ENCODE assay signal across 8 mouse cellular contexts in the genomic region with DNA sequence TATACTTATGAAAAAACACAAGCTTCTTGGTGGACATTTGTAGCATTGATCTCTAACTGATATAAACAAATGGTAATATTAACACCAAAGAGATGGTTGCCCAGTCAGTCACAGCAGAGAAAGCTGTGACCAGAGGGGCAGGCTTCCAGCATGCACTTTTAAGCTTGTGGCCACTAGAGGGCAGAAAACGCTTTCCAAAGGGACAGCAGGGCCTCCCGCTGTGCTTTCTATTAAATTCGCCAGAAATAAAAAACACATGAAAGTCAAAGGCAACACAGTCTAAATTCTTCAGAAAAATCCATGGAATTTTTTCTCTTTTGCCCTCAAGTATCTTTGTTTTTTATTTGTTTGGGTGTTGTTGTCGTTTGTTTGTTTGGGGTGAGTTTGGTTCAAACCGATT. TPM values are rescaled to one million over a fixed set of nuclear protein-coding genes. Genes with fewer than 3 reads are reported as not detected.
A peak's percentile ranks its signal among the peaks of the same experiment; 100 is the strongest.
DNase-seq lines count a peak whose midpoint lies in the region; ATAC-seq and TF ChIP-seq lines count a peak whose summit lies in the region.

No protein-coding gene starts in this region.

- H3K9me3 ChIP-seq in embryonic facial prominence, embryonic 13.5 days, result peaks cover 4% of the 10 kb centered on the region; the same call in 1 of the 2 replicates
- H3K9me3 ChIP-seq in heart, embryonic 13.5 days, result no peaks in the 10 kb centered on the region
- H3K9me3 ChIP-seq in kidney, postnatal 0 days (replicated peaks; ENCODE audit: low read length), result no peaks in the 10 kb centered on the region
- H3K9me3 ChIP-seq in neural tube, embryonic 11.5 days (ENCODE audit: control insufficient read depth, low read length), result no peaks in the 10 kb centered on the region

- no peak for TF ChIP-seq POLR2A in liver, adult 2 months (IDR thresholded peaks at IDR 0.05; ENCODE audit: extremely low read depth, insufficient read depth, low read length)

- no peak overlapping the region for H3K4me3 ChIP-seq in C2C12 (ENCODE audit: insufficient read depth, poor library complexity, severe bottlenecking)
- peak overlapping the region; percentile 31 for H3K4me3 ChIP-seq in embryonic facial prominence, embryonic 13.5 days
- H3K4me3 ChIP-seq in heart, embryonic 13.5 days, result peak overlapping the region; percentile 43
- H3K4me3 ChIP-seq in kidney, postnatal 0 days (replicated peaks; ENCODE audit: low read depth, low read length), result no peak overlapping the region
- H3K4me3 ChIP-seq in liver, adult 2 months (ENCODE audit: insufficient read depth, low read depth, low read length), result no peak overlapping the region
- H3K4me3 ChIP-seq in neural tube, embryonic 11.5 days (ENCODE audit: low read depth, low read length), result no peak overlapping the region

- TF ChIP-seq CTCF in C2C12 (IDR thresholded peaks at IDR 0.05; ENCODE audit: control insufficient read depth, insufficient read depth, insufficient read length), result peak; percentile 79
- TF ChIP-seq CTCF in kidney, postnatal 0 days (IDR thresholded peaks at IDR 0.05; ENCODE audit: low read depth), result peak; percentile 96
- TF ChIP-seq CTCF in liver, adult 2 months (IDR thresholded peaks at IDR 0.05; ENCODE audit: low read depth, low read length), result peak; percentile 83

- peak overlapping the region; percentile 67 for H3K4me2 ChIP-seq in embryonic facial prominence, embryonic 13.5 days
- H3K4me2 ChIP-seq in heart, embryonic 13.5 days, result peak overlapping the region; percentile 74
- peak overlapping the region; percentile 41 for H3K4me2 ChIP-seq in kidney, postnatal 0 days (ENCODE audit: low read length)
- H3K4me2 ChIP-seq in neural tube, embryonic 11.5 days (ENCODE audit: low read depth), result peak overlapping the region; percentile 5

- H3K79me3 ChIP-seq in C2C12 (ENCODE audit: low read depth), result no peaks in the 10 kb centered on the region

- no peaks in the 10 kb centered on the region for H3K79me2 ChIP-seq in C2C12 (ENCODE audit: control insufficient read depth, insufficient read depth)
- no peaks in the 10 kb centered on the region for H3K79me2 ChIP-seq in liver, adult 2 months (ENCODE audit: control insufficient read depth, insufficient read depth, low read length)

- peak; percentile 80 to 85 for DNase-seq in adrenal gland, postnatal 36 days
- peak; percentile 92 for DNase-seq in kidney, postnatal 0 days (ENCODE audit: low spot score)
- peak; percentile 56 for DNase-seq in liver, adult 2 months (ENCODE audit: extremely low read depth, low read depth, low spot score)
- peak; percentile 81 for DNase-seq in neural tube, embryonic 11.5 days (ENCODE audit: low spot score)
- peak; percentile 73 for DNase-seq in telencephalon, adult 2 months (ENCODE audit: low read depth, low spot score)

- no peak overlapping the region for H3K27ac ChIP-seq in embryonic facial prominence, embryonic 13.5 days
- no peak overlapping the region for H3K27ac ChIP-seq in heart, embryonic 13.5 days (replicated peaks)
- no peak overlapping the region for H3K27ac ChIP-seq in kidney, postnatal 0 days
- H3K27ac ChIP-seq in liver, adult 2 months (replicated peaks; ENCODE audit: insufficient read depth, low read depth, low read length), result no peak overlapping the region
- H3K27ac ChIP-seq in neural tube, embryonic 11.5 days (ENCODE audit: low read depth, low read length), result no peak overlapping the region

- no peaks in the 10 kb centered on the region for H3K36me3 ChIP-seq in C2C12 (ENCODE audit: control insufficient read depth, insufficient read depth)
- H3K36me3 ChIP-seq in embryonic facial prominence, embryonic 13.5 days, result no peaks in the 10 kb centered on the region
- H3K36me3 ChIP-seq in heart, embryonic 13.5 days, result peaks cover 21% of the 10 kb centered on the region
- H3K36me3 ChIP-seq in kidney, postnatal 0 days (ENCODE audit: insufficient read depth, low read length), result no peaks in the 10 kb centered on the region
- H3K36me3 ChIP-seq in liver, adult 2 months (ENCODE audit: control insufficient read depth, insufficient read depth, low read length), result no peaks in the 10 kb centered on the region
- H3K36me3 ChIP-seq in neural tube, embryonic 11.5 days (ENCODE audit: control insufficient read depth, insufficient read depth, low read length), result no peaks in the 10 kb centered on the region

- WGBS in embryonic facial prominence, embryonic 13.5 days, result 6% methylated on average over 5 of the region's 5 CpGs
- WGBS in heart, embryonic 13.5 days, result 9% methylated on average over 5 of the region's 5 CpGs
- 15% methylated on average over 5 of the region's 5 CpGs for WGBS in kidney, postnatal 0 days
- WGBS in liver, adult 2 months, result 15% methylated on average over 5 of the region's 5 CpGs
- whole genome bisulfite sequencing in neural tube, embryonic 11.5 days, result 18% methylated on average over 5 of the region's 5 CpGs

- H3K27me3 ChIP-seq in C2C12 (ENCODE audit: control insufficient read depth, insufficient read depth, insufficient read length), result no peaks in the 10 kb centered on the region
- H3K27me3 ChIP-seq in embryonic facial prominence, embryonic 13.5 days, result no peaks in the 10 kb centered on the region
- H3K27me3 ChIP-seq in heart, embryonic 13.5 days (replicated peaks), result no peaks in the 10 kb centered on the region
- no peaks in the 10 kb centered on the region for H3K27me3 ChIP-seq in kidney, postnatal 0 days (ENCODE audit: insufficient read depth, low read length)
- no peaks in the 10 kb centered on the region for H3K27me3 ChIP-seq in liver, adult 2 months (ENCODE audit: control insufficient read depth, insufficient read depth, low read length)
- H3K27me3 ChIP-seq in neural tube, embryonic 11.5 days (ENCODE audit: control insufficient read depth, insufficient read depth, low read length), result no peaks in the 10 kb centered on the region

- no peak for ATAC-seq in embryonic facial prominence, embryonic 13.5 days (ENCODE audit: insufficient number of reproducible peaks, insufficient read depth, low FRiP score, low TSS enrichment, low read depth)
- ATAC-seq in heart, embryonic 13.5 days (ENCODE audit: extremely low read depth, insufficient number of reproducible peaks, low FRiP score, low TSS enrichment), result no peak
- ATAC-seq in kidney, postnatal 0 days (replicated peaks; ENCODE audit: low FRiP score, low read depth), result peak; percentile 72
- ATAC-seq in neural tube, embryonic 11.5 days (ENCODE audit: insufficient read depth, low FRiP score, low TSS enrichment), result 0 out of 2 replicates have a peak, but pooled peaks have one; percentile 55

- H3K9ac ChIP-seq in embryonic facial prominence, embryonic 13.5 days, result no peak overlapping the region
- peak overlapping the region; percentile 68; the same call in 1 of the 2 replicates for H3K9ac ChIP-seq in heart, embryonic 13.5 days
- no peak overlapping the region for H3K9ac ChIP-seq in kidney, postnatal 0 days (ENCODE audit: low read depth, low read length)
- no peak overlapping the region for H3K9ac ChIP-seq in liver, adult 2 months (ENCODE audit: low read depth, low read length)
- H3K9ac ChIP-seq in neural tube, embryonic 11.5 days (ENCODE audit: low read length), result no peak overlapping the region

- H3K4me1 ChIP-seq in embryonic facial prominence, embryonic 13.5 days, result peaks cover 4% of the 10 kb centered on the region
- H3K4me1 ChIP-seq in heart, embryonic 13.5 days, result peaks cover 7% of the 10 kb centered on the region
- no peaks in the 10 kb centered on the region for H3K4me1 ChIP-seq in kidney, postnatal 0 days (replicated peaks; ENCODE audit: insufficient read depth, low read length)
- H3K4me1 ChIP-seq in liver, adult 2 months (ENCODE audit: control insufficient read depth, insufficient read depth, low read length), result no peaks in the 10 kb centered on the region
- H3K4me1 ChIP-seq in neural tube, embryonic 11.5 days (ENCODE audit: control insufficient read depth, insufficient read depth, low read length), result no peaks in the 10 kb centered on the region

- no peak overlapping the region for H3ac ChIP-seq in C2C12 (ENCODE audit: control insufficient read depth, insufficient read length, low read depth)

TF ChIP-seq in C2C12, 6 proteins besides CTCF, POLR2A, EP300 and RAD21:
- TF ChIP-seq MYOD1 (IDR thresholded peaks at IDR 0.05; ENCODE audit: control insufficient read depth, insufficient read length, low read depth) (no peak), MAX (IDR thresholded peaks at IDR 0.05) (no peak)

RNA-seq across cellular contexts. Expression of gene Ptprb, which starts 55.1 kb away (rescaled TPM):
- polyA plus RNA-seq in C2C12 (2012; fragmentation: generic; extraction: Trizol), result 0.02 TPM
- 10 to 100 TPM; 37.8 to 56.6 TPM for total RNA-seq in adrenal gland, postnatal 36 days (2021)
- 2.7 and 2.8 TPM in 2 replicates for polyA plus RNA-seq in embryonic facial prominence, embryonic 13.5 days (2015; fragmentation: Nextera tagmentation; extraction: Ambion mirVana)
- 5.4 and 6.4 TPM in 2 replicates for polyA plus RNA-seq in heart, embryonic 13.5 days (2015; fragmentation: Nextera tagmentation; extraction: Ambion mirVana)
- 5.5 and 6.4 TPM in 2 replicates for polyA plus RNA-seq in kidney, postnatal 0 days (2015; fragmentation: Nextera tagmentation; extraction: Ambion mirVana)
- 39.8 and 44.2 TPM in 2 replicates for total RNA-seq in liver, adult 2 months (2014; rRNA removed)
- 5.1 and 5.9 TPM in 2 replicates for polyA plus RNA-seq in liver, adult 2 months (2012; rRNA removed)
- 2.4 and 2.9 TPM in 2 replicates for polyA plus RNA-seq in neural tube, embryonic 11.5 days (2014; fragmentation: Nextera tagmentation; extraction: Ambion mirVana)

Comparison
In these comparisons a context has a peak if more than half of its experiments do, and no peak if none do; other contexts are left out.
1. H3K4me3 ChIP-seq: peak in embryonic facial prominence, embryonic 13.5 days (single experiment) and heart, embryonic 13.5 days (single experiment); none in C2C12 (single experiment), kidney, postnatal 0 days (single experiment), liver, adult 2 months (single experiment) and neural tube, embryonic 11.5 days (single experiment).
2. ATAC-seq: peak in kidney, postnatal 0 days (single experiment) and neural tube, embryonic 11.5 days (single experiment); none in embryonic facial prominence, embryonic 13.5 days (single experiment) and heart, embryonic 13.5 days (single experiment).
3. H3K4me2 ChIP-seq: peak in every context shown above with its lines; median percentile 74 in heart, embryonic 13.5 days; 67 in embryonic facial prominence, embryonic 13.5 days; 41 in kidney, postnatal 0 days; 5 in neural tube, embryonic 11.5 days.
4. Peak in every context shown above with its lines, with median percentiles within 50 percentile points of each other: CTCF ChIP-seq and DNase-seq.